Mouse (Mus musculus) lung, adult 2 months (tissue): ENCODE measurements around the gene Wdr41.

ENCODE experiments used
- CTCF ChIP-seq: fragments of 200-500 bp; IDR thresholded peaks from 2 replicates; pipeline ENCODE4 v1.5.1; 2011; ENCODE audit warnings: mild to moderate bottlenecking, low read length, control low read depth; ENCODE audit not compliant: insufficient read depth
- POLR2A ChIP-seq: fragments of 200-500 bp; IDR thresholded peaks from 2 replicates; pipeline ENCODE4 v1.6.1; 2011; ENCODE audit warnings: low read depth, mild to moderate bottlenecking, control low read depth, low read length, borderline replicate concordance; ENCODE audit errors: extremely low read depth

GRCm38 (mm10) chr13:95056501-95057280, 80.5 kb downstream of the Wdr41 start:
- no peak for TF ChIP-seq CTCF
- no peak for TF ChIP-seq POLR2A
